Mouse (Mus musculus) kidney, adult 2 months (tissue): Measurements from ENCODE around the gene Epha8. TPM values are rescaled to one million over a fixed set of nuclear protein-coding genes. Genes with fewer than 3 reads are reported as not detected.

Experiments used
- DNase-seq: peaks from one replicate; pipeline ENCODE4 v3.0.0; 2021
- H3K27ac ChIP-seq: fragments of 200-500 bp; 2 replicates; pipeline ENCODE4 v1.5.1; 2012; ENCODE audit warnings: low read depth, low read length, control low read depth, inconsistent platforms; ENCODE audit not compliant: insufficient read depth
- H3K27me3 ChIP-seq: fragments of 200-500 bp; replicated peaks from 2 replicates; pipeline ENCODE4 v1.6.1; 2012; ENCODE audit warnings: mild to moderate bottlenecking, moderate library complexity, low read length, inconsistent platforms; ENCODE audit not compliant: control insufficient read depth, insufficient read depth
- H3K36me3 ChIP-seq: fragments of 200-500 bp; 2 replicates; pipeline ENCODE4 v1.6.1; 2012; ENCODE audit warnings: mild to moderate bottlenecking, moderate library complexity, low read length, inconsistent platforms; ENCODE audit not compliant: control insufficient read depth, insufficient read depth
- H3K4me1 ChIP-seq: fragments of 200-500 bp; 2 replicates; pipeline ENCODE4 v1.6.1; 2011; ENCODE audit warnings: low read length; ENCODE audit not compliant: control insufficient read depth, insufficient read depth
- H3K4me3 ChIP-seq: fragments of 200-500 bp; 2 replicates; pipeline ENCODE4 v1.5.1; 2011; ENCODE audit warnings: mild to moderate bottlenecking, low read depth, low read length, control low read depth; ENCODE audit not compliant: insufficient read depth
- CTCF ChIP-seq: fragments of 200-500 bp; conservative IDR thresholded peaks from 2 replicates; pipeline ENCODE4 v1.5.1; 2011; ENCODE audit warnings: low read depth, mild to moderate bottlenecking, control low read depth, low read length, moderate library complexity, mixed read lengths; ENCODE audit not compliant: insufficient read depth, insufficient read length
- POLR2A ChIP-seq: fragments of 200-500 bp; IDR thresholded peaks from one replicate; pipeline ENCODE4 v1.6.1; 2011; ENCODE audit warnings: low read depth, low read length, control low read depth
- WGBS: fragments of 180-500 bp; shearing (Covaris S2); methylation state at CpG from one replicate; pipeline ENCODE4 v1.1.7; 2018; 5-methylcytosine and 5-hydroxymethylcytosine counted together
- polyA plus RNA-seq: library from polyadenylated mRNA; depleted of rRNA; stranded (reverse); fragments of >200 nt; gene quantifications from 2 replicates; pipeline ENCODE4 v1.2.3, GENCODE M21; 2012

Epha8 gene
- polyA plus RNA-seq, 1 experiment = 0.06 TPM

- Histone ChIP-seq H3K27me3 (no peaks in the 10 kb centered on the region), H3K27ac (no peak overlapping the region), H3K36me3 (no peaks in the 10 kb centered on the region), H3K4me1 (no peaks in the 10 kb centered on the region), H3K4me3 (no peak overlapping the region)
- 76% methylated on average over 4 of the region's 4 CpGs for WGBS
- no peak for DNase-seq
- no peak for TF ChIP-seq CTCF
- no peak for TF ChIP-seq POLR2A
Measured at GRCm38 (mm10) chr4:136894821-136895220, 61.8 kb downstream of the Epha8 start.

GRCm38 (mm10) chr4:136893691-136894543 lies 62.7 kb downstream of the Epha8 start:
- Histone ChIP-seq H3K4me1 (no peaks in the 10 kb centered on the region), H3K36me3 (no peaks in the 10 kb centered on the region), H3K27me3 (no peaks in the 10 kb centered on the region), H3K4me3 (no peak overlapping the region), H3K27ac (no peak overlapping the region)
- peak; percentile 23 for DNase-seq
- 5% methylated on average over 9 of the region's 9 CpGs for WGBS
- TF ChIP-seq CTCF = peak; percentile 65
- TF ChIP-seq POLR2A = no peak

- DNase-seq = peak; percentile 32
- WGBS = 63% methylated on average over 5 of the region's 5 CpGs
- H3K27ac ChIP-seq = no peak within 1 kb of the TSS
- H3K4me3 ChIP-seq = no peak within 1 kb of the TSS
- no peaks in the 10 kb centered on the region for H3K36me3 ChIP-seq
- no peaks in the 10 kb centered on the region for H3K4me1 ChIP-seq
- H3K27me3 ChIP-seq = no peaks in the 10 kb centered on the region
- TF ChIP-seq POLR2A (no peak), CTCF (no peak)
Measured at GRCm38 (mm10) chr4:136892811-136893210, 63.8 kb downstream of the Epha8 start, which contains the start of gene C1qc. Gene C1qc, minus strand, starts transcription at chr4:136893065.

- DNase-seq = no peak
- H3K4me1 ChIP-seq = no peaks in the 10 kb centered on the region
- H3K27me3 ChIP-seq = no peaks in the 10 kb centered on the region
- no peak overlapping the region for H3K4me3 ChIP-seq
- no peak overlapping the region for H3K27ac ChIP-seq
- WGBS = 33% methylated on average over 7 of the region's 7 CpGs
- TF ChIP-seq CTCF = no peak
- no peak for TF ChIP-seq POLR2A
- no peaks in the 10 kb centered on the region for H3K36me3 ChIP-seq
Measured at GRCm38 (mm10) chr4:136892371-136892770, 64.2 kb downstream of the Epha8 start.

DNA sequence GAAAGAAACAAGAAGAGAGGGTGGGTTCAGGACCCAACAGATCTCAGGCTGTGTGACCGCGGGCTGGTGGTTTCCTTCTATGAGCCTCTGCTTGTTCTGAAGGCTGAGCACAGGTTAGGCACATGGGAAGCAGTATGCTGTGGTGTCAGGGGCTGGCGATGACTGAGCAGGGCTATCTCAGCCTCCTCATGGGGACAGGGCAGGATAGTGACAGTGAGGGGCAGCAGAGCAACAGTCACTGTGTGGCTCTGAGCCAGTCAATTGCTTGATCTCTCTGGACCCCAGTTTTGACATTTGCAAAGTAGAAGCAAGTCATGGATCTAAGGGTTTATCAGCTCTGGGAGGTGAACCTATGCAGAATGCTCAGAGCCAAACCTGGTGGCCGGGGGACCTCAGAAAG lies 65.5 kb downstream of the Epha8 start:
- no peak overlapping the region for H3K4me3 ChIP-seq
- H3K36me3 ChIP-seq = no peaks in the 10 kb centered on the region
- no peak for DNase-seq
- WGBS = 87% methylated on average over 4 of the region's 4 CpGs
- no peaks in the 10 kb centered on the region for H3K27me3 ChIP-seq
- TF ChIP-seq POLR2A = no peak
- no peak for TF ChIP-seq CTCF
- no peak overlapping the region for H3K27ac ChIP-seq
- no peaks in the 10 kb centered on the region for H3K4me1 ChIP-seq

GRCm38 (mm10) chr4:136889981-136890380 lies 66.6 kb downstream of the Epha8 start:
- Histone ChIP-seq H3K27me3 (no peaks in the 10 kb centered on the region), H3K36me3 (no peaks in the 10 kb centered on the region), H3K4me1 (no peaks in the 10 kb centered on the region), H3K4me3 (no peak overlapping the region), H3K27ac (no peak overlapping the region)
- no peak for TF ChIP-seq POLR2A
- no peak for TF ChIP-seq CTCF
- DNase-seq = no peak
- 70% methylated on average over 15 of the region's 15 CpGs for WGBS

DNA sequence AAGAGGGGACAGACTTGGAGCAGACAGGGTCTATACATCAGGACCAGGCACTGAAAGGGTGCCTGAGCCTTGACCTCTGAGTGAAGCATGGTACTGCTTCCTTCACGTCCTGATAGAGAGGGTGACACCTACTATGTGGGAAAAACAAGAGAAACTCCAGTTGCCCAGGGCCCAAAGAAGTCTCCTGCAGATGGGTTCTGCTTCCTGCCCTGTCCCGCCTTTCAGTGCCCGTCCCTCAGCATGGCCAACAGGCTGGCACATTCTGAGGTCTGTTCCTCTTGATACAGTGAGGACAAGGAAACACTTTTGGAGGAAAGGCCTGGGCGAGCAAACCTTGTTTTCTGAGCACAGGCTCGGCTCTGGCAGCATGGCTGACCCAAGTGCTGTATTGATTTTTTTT lies 68.9 kb downstream of the Epha8 start:
- H3K4me1 ChIP-seq = no peaks in the 10 kb centered on the region
- WGBS = 61% methylated on average over 5 of the region's 5 CpGs
- no peak for DNase-seq
- no peaks in the 10 kb centered on the region for H3K27me3 ChIP-seq
- TF ChIP-seq POLR2A (no peak), CTCF (no peak)
- H3K27ac ChIP-seq = no peak overlapping the region
- no peak overlapping the region for H3K4me3 ChIP-seq
- no peaks in the 10 kb centered on the region for H3K36me3 ChIP-seq
